Mouse (Mus musculus) right cerebral cortex, adult 2 months (tissue): ENCODE measurements at regions not wholly inside any gene's neighbourhood (a gene's known extent, or its start where the extent isn't known, plus 50 kb on each side); places are given as distances from the start of the nearest gene placed in this dataset.

Source experiments
- DNase-seq, 2 experiments: peaks; one replicate each; pipeline ENCODE4 v3.0.0; 2021 to 2022; ENCODE audit warnings: low spot score in 2 of 2

DNA sequence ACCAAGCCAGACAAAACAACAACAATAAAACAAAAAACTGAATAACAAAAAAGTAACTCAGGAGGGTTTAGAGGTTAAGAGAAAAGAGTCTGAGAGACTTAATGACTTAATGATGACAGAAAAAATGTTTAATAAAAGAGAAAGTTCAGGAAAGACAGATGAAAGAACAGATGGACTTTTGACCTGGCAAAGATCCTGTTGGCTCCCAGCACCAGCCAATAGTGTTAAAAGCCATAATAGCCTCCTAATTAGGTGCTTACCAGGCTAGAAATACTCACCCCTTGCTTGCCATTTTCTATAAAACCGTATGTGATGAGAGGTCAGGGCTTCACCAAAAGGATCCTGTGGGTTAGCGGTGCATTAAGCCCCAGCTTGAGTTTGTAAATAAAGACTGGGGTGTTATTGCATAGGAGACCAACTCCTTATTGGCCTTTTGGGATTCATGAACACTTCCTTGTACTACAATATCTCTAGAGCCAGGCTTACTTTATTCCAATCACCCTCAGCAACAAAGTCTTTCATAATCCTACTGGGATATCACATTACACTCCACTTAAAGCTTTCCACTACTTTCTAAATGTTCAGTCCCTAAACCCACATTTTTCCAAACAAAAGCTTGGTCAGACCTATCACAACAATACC, 282.1 kb upstream of the Rasa1 start:
- DNase-seq, result no peak

DNA sequence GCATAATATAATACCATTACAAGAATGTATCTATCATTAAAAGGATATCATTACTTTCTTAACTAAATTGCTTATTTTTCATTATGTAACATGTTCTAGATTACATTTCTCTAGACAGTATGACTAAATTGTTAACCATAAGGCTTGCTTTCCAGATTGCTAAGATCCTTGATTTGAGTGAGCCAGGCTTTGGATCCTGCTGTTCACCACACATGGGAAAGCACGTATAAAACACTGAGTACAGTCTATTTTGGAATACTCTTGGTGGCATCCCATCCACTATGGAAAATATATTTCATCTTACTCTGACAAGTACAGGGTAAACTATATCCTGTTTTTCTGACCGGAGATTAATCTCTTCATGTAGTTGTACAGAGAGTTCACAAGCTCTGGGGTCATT, 268.9 kb upstream of the Rasa1 start:
- DNase-seq, result no peak

- DNase-seq, result peak; percentile 59 to 72
Measured at GRCm38 (mm10) chr13:85556101-85556853, 267.3 kb upstream of the Rasa1 start.

- DNase-seq, result no peak
Measured at GRCm38 (mm10) chr13:85553072-85553471, 264.1 kb upstream of the Rasa1 start.

GRCm38 (mm10) chr13:85509671-85510070, 220.7 kb upstream of the Rasa1 start:
- no peak for DNase-seq

DNA sequence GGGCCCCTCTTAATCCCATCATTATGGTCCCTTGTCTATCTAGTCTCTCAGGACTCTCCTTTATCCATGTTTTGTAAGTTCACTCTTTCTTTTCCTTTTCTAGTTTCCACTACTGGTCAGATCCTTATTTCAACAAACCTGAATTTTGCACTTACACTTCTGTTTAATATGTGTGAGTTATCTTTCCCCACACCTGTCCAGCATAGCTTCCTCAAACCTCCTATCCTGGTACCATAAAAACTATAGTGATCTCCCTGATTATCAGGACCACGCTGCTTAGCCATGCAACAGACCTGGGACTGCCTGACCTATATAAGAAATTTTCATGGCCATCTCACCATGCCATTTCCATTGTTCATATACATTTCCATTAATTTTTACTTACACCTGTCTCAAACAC, 219.6 kb upstream of the Rasa1 start:
- DNase-seq, result no peak

GRCm38 (mm10) chr13:85507374-85508101, 218.6 kb upstream of the Rasa1 start:
- DNase-seq, result no peak

DNA sequence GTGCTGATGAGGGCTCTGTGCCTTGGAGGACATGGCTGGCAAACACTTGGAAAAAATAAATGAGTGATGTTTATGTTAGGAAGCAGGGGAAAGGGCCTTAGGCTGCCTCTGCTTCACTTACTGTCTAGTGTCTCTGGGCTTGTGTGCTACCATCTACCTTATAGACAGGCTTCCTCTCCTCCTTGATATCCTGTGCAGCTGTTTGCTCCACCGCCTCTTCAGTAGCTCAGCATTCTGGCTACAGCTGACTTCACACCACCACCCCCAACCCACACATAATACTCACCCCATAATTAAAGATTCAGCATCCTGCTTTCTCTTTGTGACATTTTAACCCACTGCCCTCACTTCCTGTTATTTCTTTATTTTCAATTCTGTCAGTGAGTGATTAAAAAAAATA, 217.9 kb upstream of the Rasa1 start:
- DNase-seq, result no peak

DNA sequence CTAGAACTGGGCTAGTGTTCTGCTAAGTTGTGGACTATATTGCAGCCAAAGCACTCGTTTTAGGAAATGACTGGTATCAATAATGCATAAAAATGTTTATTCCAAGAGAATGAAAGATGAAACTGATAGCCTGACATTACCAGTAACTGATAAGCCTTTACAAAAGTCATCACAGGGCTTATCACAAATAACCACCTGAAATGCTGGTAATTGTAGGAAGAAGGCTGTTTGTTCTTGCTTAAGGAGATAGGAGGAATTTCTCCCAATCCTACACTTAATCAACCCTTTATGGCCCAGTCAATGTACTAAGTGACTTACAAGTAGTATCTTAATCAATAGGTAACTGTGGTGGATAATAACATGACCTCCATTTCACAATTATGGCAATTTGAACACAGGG, 217.1 kb upstream of the Rasa1 start:
- no peak for DNase-seq

GRCm38 (mm10) chr13:85505046-85505445, 216.1 kb upstream of the Rasa1 start:
- no peak for DNase-seq

DNA sequence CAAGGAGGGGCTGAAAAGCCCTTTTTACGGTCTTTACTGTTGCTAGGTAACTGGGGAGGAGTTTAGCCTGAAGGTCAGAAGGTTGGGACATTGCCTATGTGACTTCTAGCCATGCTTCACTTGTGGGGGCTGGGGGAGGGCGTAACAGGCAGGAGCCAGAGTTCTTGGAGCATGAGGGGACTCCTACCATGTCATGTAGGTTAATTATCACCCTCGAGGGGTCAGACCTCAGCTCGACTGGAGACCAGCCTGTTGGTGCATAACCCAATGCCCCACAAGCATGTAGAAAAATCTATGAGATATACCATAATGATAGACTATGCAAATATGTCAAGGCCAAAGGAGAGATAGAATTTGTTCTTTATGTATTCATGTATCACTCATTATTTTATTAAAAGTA, 215.1 kb upstream of the Rasa1 start:
- DNase-seq, result no peak

- DNase-seq, result no peak
Measured at GRCm38 (mm10) chr13:85498696-85499095, 209.8 kb upstream of the Rasa1 start.

GRCm38 (mm10) chr13:85484790-85485189, 195.9 kb upstream of the Rasa1 start:
- DNase-seq, result no peak

- no peak for DNase-seq
Measured at GRCm38 (mm10) chr13:85483348-85483747, 194.4 kb upstream of the Rasa1 start.

GRCm38 (mm10) chr13:85479405-85479804, 190.5 kb upstream of the Rasa1 start:
- DNase-seq, result no peak

DNA sequence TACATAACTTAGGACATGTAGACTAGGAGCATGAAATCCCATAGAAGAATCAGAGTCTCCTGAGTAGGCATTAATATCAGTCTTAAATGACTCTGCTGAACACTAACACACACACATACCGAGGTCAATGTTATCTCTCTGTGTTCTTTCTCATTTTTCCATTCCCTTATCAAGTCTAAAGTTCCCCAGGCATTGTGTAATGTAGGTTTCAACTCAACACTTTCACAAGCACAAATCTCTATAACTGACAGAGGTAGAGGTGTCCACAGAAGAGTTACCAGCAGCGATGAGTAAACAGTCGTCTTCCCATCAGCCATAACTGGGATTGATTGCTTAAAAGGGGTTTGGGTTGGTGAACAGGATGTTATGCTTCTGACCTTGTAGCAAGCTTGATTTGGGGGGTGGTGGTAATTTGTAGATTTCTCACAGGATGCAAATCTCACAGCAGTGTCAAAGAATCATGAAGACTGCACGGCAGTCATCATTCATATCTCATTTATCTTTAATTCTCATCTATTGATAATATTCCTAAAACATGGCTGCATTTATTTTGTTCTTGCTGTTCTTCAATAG, 187.4 kb upstream of the Rasa1 start:
- DNase-seq, result no peak

GRCm38 (mm10) chr13:85471340-85471739, 182.4 kb upstream of the Rasa1 start:
- no peak for DNase-seq

DNA sequence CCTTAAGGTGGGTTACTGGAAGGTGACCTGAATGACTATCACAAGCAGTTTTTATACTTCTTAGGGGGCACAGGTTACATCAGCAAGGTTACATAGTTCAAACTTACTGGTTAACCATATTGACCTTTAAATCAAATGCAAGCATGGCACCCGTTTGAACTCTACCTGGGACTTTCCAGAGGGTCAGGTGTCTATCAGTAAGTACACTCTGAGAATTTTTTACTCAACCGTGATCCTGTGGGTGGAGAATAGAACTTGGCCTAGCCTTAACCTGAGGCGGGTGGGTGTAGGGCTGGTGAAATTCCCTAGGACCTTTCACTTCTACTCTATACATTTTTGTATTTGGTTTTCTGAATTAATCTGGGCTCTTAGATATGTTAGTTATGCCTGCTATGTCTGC, 170.5 kb upstream of the Rasa1 start:
- DNase-seq, result no peak

GRCm38 (mm10) chr13:85458611-85459010, 169.7 kb upstream of the Rasa1 start:
- no peak for DNase-seq

DNA sequence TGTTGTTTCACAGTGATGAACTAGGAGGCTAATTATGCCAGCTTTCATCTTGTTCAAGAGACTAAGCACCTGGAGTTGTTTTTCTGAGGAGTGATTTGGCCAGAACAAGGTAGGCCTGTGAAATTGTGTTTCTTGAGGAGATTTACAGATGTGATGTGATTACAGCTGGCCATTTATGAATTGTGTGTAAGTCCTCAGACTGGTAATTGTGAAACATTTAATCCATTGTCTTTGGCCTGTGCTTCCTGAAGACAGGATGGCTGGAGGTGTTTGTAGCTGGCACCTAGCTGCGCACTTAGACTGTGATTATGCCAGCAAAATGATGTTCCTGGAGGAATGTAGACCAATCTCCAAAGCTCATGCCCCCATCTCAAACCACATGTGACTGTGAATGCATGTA, 150.7 kb upstream of the Rasa1 start:
- DNase-seq, result no peak

DNA sequence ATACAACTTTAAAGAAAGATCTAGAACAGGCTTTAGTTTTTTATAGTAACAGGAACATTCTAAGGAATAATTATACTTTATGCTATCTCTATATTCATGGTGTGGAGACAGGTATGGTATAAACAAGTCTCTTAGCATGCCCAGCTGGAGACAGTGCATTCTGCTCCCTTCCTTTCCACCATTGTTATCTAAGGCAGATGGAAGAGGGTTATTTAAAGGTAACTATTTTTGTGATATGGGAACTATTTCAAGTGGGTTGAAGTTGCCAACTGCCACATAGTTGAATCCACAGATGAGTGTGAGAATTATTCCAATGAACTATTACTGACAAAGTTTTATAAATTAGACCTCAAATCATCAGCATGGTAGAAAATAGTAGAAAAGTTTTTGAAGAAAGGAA, 148.9 kb upstream of the Rasa1 start:
- DNase-seq, result no peak

DNA sequence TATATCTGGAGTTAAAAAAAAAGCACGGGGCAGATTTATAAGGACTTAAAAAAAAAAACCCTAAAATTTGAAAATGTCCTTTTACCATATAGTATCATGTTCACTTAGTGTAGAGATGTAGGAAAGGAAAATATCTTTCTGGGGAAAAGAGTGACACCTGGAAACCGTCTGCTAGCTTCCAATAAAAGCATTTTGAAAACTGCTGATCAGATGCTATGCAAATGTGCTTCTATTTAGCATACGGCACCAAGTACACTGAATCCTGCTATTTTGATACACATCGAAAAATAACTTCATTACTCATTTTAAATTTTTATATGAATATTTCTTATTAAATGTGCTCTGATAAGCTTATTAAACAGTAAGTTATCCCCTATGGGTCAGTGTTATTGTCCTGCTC, 148.1 kb upstream of the Rasa1 start:
- DNase-seq, result no peak

DNA sequence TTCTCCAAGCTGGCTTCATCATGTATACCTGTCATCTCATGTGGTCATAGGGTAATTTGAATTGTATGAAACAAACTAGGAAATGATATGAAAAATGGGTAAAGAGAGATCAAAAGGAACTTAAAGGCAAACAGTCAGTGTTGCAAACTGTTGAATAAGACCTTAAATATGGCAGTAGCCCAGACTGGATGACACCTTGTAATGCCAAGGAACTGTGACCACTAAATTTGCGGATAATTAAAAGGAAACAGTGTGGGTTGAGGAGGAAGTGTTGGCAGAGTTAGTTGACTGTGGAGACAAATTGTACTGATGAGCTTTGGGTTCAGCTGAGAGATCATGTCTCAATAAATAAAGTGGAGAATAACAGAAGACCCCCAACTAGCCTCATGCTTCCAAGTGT, 147.3 kb upstream of the Rasa1 start:
- DNase-seq, result no peak
